Mouse (Mus musculus) limb, embryonic 15.5 days (tissue): ENCODE measurements around the gene Lrp6. TPM values are rescaled to one million over a fixed set of nuclear protein-coding genes. Genes with fewer than 3 reads are reported as not detected.

ENCODE experiments used
- ATAC-seq: fragments of 200-750 bp; cut with Nextera tagmentation; 2 replicates; pipeline ENCODE4 v1.8.0; 2017; ENCODE audit warnings: low read depth, moderate TSS enrichment; ENCODE audit not compliant: insufficient number of reproducible peaks, low FRiP score, low TSS enrichment
- H3K27ac ChIP-seq: fragments of 300-500 bp; sonication (generic); 2 replicates; pipeline ENCODE4 v1.5.1; 2015; ENCODE audit warnings: moderate library complexity, mild to moderate bottlenecking, inconsistent platforms
- H3K27me3 ChIP-seq: fragments of 300-500 bp; sonication (generic); 2 replicates; pipeline ENCODE4 v1.6.1; 2015; ENCODE audit warnings: inconsistent platforms
- H3K36me3 ChIP-seq: fragments of 300-500 bp; sonication (generic); 2 replicates; pipeline ENCODE4 v1.6.1; 2015; ENCODE audit warnings: inconsistent platforms
- H3K4me1 ChIP-seq: fragments of 300-500 bp; sonication (generic); 2 replicates; pipeline ENCODE4 v1.6.1; 2015; ENCODE audit warnings: inconsistent platforms
- H3K4me2 ChIP-seq: fragments of 300-500 bp; sonication (generic); 2 replicates; pipeline ENCODE4 v1.6.1; 2015; ENCODE audit warnings: mild to moderate bottlenecking, inconsistent platforms
- H3K4me3 ChIP-seq: fragments of 300-500 bp; sonication (generic); 2 replicates; pipeline ENCODE4 v1.5.1; 2015; ENCODE audit warnings: mild to moderate bottlenecking, inconsistent platforms
- H3K9ac ChIP-seq: fragments of 300-500 bp; sonication (generic); 2 replicates; pipeline ENCODE4 v1.6.1; 2015; ENCODE audit warnings: inconsistent platforms
- H3K9me3 ChIP-seq: fragments of 300-500 bp; sonication (generic); 2 replicates; pipeline ENCODE4 v1.6.1; 2016; ENCODE audit warnings: inconsistent platforms
- WGBS: fragments of 180-500 bp; shearing (Covaris S2); methylation state at CpG from one replicate; pipeline ENCODE4 v1.1.7; 2015; 5-methylcytosine and 5-hydroxymethylcytosine counted together
- polyA plus RNA-seq: library from polyadenylated mRNA; unstranded; fragments of >200 nt; fragmentation: Nextera tagmentation; extraction: Ambion mirVana; gene quantifications from 2 replicates; pipeline ENCODE4 v1.2.1, GENCODE M21; 2015

Lrp6 gene
- polyA plus RNA-seq, 1 experiment from 2014 or later, result 31.1 TPM

DNA sequence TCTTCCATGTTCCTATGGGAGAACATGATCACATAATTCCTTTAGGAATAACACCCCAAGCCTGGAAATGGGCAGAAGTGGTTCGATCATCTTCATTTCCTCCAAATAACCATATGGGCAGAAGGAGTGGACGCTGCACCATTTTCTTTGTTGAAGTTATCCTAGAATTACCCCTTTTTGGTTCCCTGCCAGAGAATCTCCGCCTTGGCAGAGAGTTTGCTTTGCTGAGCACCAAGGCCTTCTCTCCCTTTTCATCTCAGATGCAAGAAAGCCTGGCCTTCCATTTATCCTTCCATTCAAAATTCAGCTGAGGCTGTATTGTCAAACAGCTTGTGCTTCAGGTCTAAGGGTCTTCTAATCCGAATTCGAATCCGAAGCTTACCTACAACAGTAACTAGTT is 144.8 kb downstream of the Lrp6 start:
- H3K27me3 ChIP-seq, result no peaks in the 10 kb centered on the region
- H3K27ac ChIP-seq, result no peak overlapping the region
- 85% methylated on average over 6 of the region's 6 CpGs for WGBS
- ATAC-seq, result no peak
- no peak overlapping the region for H3K4me3 ChIP-seq
- no peak overlapping the region for H3K9ac ChIP-seq
- peaks cover 11% of the 10 kb centered on the region for H3K4me1 ChIP-seq
- no peak overlapping the region for H3K4me2 ChIP-seq
- H3K36me3 ChIP-seq, result no peaks in the 10 kb centered on the region
- H3K9me3 ChIP-seq, result no peaks in the 10 kb centered on the region

DNA sequence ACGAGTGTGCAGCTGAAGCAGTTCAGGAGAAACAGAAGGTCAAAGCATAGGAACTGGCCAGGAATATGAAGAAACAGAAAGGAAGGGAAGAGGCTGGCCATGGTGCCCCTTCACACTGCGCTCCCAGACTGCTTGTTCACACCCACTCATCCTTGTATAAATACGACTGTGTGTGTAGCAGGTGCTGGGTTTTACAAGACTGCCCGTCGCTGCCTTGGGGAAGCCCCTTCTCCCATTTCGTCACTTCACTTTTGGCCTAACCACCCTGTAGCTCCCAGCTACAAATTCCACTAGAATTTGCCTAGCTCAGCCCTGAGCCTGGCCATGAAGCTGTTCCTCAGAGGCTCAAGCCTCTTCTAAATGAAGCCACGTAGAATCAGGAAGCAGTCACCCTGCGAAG is 146.4 kb downstream of the Lrp6 start:
- Histone ChIP-seq H3K4me1 (peaks cover 10% of the 10 kb centered on the region), H3K9ac (no peak overlapping the region), H3K27ac (no peak overlapping the region), H3K4me3 (no peak overlapping the region), H3K27me3 (no peaks in the 10 kb centered on the region), H3K36me3 (no peaks in the 10 kb centered on the region), H3K9me3 (no peaks in the 10 kb centered on the region), H3K4me2 (no peak overlapping the region)
- 53% methylated on average over 8 of the region's 8 CpGs for WGBS
- ATAC-seq, result no peak

DNA sequence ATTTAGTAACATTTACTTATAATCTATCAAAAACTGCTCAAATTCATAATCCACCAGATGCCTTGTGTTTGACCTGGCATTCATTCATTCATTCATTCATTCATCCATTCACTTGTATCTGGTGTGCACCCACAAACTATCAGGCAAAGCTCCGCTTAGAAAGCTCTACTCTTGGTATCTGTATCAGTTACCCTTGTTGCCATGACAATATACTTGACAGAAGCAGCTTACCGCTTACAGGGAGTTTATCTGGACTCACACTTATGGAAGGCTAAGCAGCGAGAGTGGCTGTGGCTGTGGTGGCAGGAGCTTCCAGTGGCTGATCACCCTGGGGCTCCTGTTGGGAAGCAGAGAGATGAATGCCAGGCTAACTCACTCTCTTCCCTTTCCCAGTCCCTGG is 148.9 kb downstream of the Lrp6 start:
- H3K9ac ChIP-seq, result no peak overlapping the region
- peaks cover 6% of the 10 kb centered on the region; the same call in 1 of the 2 replicates for H3K4me1 ChIP-seq
- H3K27me3 ChIP-seq, result no peaks in the 10 kb centered on the region
- ATAC-seq, result no peak
- no peak overlapping the region for H3K4me2 ChIP-seq
- H3K27ac ChIP-seq, result no peak overlapping the region
- H3K4me3 ChIP-seq, result no peak overlapping the region
- H3K9me3 ChIP-seq, result no peaks in the 10 kb centered on the region
- WGBS, result 75% methylated on average over 3 of the region's 3 CpGs
- no peaks in the 10 kb centered on the region for H3K36me3 ChIP-seq

DNA sequence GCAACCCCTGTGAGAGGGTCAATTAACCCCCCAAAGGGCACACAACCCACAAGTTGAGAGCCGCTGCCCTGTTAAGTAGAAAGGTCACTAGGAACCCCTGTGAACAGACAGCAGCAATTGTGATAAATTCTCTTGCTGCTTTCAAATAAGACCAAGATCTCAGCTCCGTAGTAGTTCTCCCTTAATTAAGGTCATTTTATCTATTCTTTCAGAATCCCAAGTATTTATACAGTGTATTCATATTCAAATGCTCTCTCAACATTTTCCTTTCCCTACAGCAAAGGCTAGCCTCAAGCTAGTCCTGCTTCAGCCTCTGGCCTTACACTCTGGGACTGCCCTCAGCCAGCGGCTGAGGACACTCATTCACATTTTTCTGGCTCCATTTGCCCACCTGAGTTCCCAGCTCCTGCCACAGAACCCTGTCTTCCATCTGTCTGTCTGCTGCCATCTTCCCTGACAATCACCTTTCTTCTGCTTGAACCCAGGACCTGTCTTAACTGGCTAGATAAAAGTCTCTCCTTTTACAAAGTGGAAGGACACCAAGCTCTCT is 150.1 kb downstream of the Lrp6 start:
- no peaks in the 10 kb centered on the region for H3K9me3 ChIP-seq
- H3K36me3 ChIP-seq, result no peaks in the 10 kb centered on the region
- H3K9ac ChIP-seq, result no peak overlapping the region
- no peak overlapping the region for H3K4me2 ChIP-seq
- no peak overlapping the region for H3K27ac ChIP-seq
- ATAC-seq, result no peak
- 68% methylated on average over 3 of the region's 3 CpGs for WGBS
- H3K27me3 ChIP-seq, result no peaks in the 10 kb centered on the region
- H3K4me1 ChIP-seq, result peaks cover 6% of the 10 kb centered on the region; the same call in 1 of the 2 replicates
- no peak overlapping the region for H3K4me3 ChIP-seq

DNA sequence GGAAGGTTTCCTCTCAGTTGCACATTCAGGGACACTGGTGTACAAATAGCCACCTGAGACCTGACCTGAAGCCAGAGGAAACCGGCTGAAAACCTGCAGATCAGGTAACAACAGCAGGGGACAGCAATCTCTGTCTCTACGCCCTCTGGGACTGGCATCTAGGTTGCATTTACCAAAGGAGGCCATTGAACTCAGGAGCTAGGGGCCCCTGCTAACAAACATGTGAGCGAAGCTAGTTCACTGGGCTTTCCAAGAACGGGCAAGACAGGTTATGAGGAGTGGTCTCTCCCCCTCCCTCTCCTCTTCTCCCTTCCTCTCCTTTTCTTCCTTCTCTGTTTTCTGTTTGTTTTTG is 152.3 kb downstream of the Lrp6 start:
- ATAC-seq, result no peak
- no peaks in the 10 kb centered on the region for H3K27me3 ChIP-seq
- H3K36me3 ChIP-seq, result no peaks in the 10 kb centered on the region
- H3K27ac ChIP-seq, result no peak overlapping the region
- H3K9ac ChIP-seq, result no peak overlapping the region
- H3K4me3 ChIP-seq, result no peak overlapping the region
- no peaks in the 10 kb centered on the region for H3K9me3 ChIP-seq
- 55% methylated on average over 4 of the region's 4 CpGs for WGBS
- no peaks in the 10 kb centered on the region for H3K4me1 ChIP-seq
- no peak overlapping the region for H3K4me2 ChIP-seq

DNA sequence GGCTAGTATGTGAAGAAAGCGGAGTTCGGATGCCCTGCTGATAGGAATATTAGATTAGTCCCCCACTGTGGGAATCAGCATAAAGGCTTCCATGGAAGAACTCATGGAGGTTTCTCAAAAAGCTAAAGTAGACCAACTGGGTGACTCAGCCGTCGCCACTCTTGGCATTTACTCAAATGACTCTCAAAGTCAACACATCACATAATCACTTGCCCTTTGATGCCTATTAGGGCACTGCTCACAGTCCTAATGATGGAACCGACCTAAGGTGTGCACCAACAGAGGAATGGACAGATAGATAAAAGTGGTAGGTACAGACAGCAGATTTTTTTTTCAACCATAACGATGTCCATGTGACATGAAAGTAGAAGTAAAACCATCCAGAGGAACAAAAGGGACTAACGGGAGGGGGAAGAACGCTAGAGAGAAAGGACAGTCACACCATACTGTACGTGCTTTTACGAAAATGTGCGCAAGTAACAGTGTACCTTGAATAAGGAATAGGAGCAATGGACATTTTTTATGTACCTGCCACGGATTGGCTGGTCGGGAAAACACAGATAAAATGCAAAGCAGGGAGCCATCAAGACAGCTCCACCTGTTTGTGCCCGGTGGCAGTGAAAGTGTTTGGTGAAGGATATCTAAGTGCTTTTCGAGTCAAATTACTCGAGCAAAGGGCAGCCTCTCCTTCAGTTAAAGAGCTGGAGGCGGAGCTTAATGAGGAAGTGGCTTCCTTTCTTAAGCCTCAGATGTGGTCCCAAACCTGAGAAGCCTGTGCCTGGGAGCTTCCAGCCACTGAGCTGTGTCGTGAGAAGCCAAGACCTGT is 152.8 kb downstream of the Lrp6 start:
- H3K4me1 ChIP-seq, result no peaks in the 10 kb centered on the region
- no peak overlapping the region for H3K27ac ChIP-seq
- H3K4me2 ChIP-seq, result no peak overlapping the region
- H3K9me3 ChIP-seq, result no peaks in the 10 kb centered on the region
- 54% methylated on average over 18 of the region's 18 CpGs for WGBS
- no peaks in the 10 kb centered on the region for H3K36me3 ChIP-seq
- H3K27me3 ChIP-seq, result no peaks in the 10 kb centered on the region
- no peak overlapping the region for H3K9ac ChIP-seq
- ATAC-seq, result no peak
- no peak overlapping the region for H3K4me3 ChIP-seq

DNA sequence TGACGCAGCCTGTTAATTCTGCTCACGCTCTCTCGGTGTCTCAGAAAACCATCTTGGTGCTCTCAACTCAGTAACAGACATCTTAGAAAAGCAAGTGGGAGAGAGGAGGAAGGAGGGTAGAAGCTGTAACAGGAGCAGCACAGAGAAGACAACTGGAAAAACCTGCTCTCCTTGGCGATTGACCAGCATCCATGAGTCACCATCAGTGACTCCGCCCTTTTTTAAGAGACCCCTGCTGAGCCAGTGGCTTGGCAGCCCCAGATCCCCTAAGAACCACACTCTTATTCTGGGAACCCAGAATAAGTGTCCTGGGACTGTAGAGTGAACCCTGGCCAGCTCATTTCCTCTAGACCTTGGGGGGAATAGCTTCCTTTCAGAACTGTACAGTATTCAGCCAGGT is 159.5 kb downstream of the Lrp6 start:
- ATAC-seq, result 0 out of 2 replicates have a peak, but pooled peaks have one; percentile 55
- Histone ChIP-seq H3K36me3 (no peaks in the 10 kb centered on the region), H3K4me1 (peaks cover 7% of the 10 kb centered on the region), H3K27ac (peak overlapping the region; percentile 51), H3K27me3 (no peaks in the 10 kb centered on the region), H3K9me3 (no peaks in the 10 kb centered on the region), H3K4me3 (no peak overlapping the region), H3K9ac (no peak overlapping the region), H3K4me2 (no peak overlapping the region)
- 44% methylated on average over 5 of the region's 5 CpGs for WGBS

DNA sequence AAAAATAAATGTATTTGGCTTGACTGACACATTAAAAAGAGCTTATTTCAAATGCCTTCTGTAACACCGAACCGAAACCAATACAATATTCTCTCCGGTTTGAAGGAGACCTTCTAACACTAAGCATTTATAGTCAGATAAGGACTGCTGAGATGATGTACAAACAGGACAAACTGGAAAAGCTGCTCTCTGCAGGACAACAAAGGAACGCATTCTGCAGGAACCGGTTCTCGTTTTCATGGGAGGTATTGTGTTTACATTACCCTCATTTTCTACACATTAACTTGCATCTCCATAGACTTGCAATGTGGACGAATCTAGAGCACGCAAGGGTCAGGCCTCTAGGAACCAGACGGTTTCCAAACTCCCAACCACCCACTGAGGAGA is 163.1 kb downstream of the Lrp6 start:
- ATAC-seq, result no peak
- H3K27ac ChIP-seq, result no peak overlapping the region
- H3K27me3 ChIP-seq, result no peaks in the 10 kb centered on the region

DNA sequence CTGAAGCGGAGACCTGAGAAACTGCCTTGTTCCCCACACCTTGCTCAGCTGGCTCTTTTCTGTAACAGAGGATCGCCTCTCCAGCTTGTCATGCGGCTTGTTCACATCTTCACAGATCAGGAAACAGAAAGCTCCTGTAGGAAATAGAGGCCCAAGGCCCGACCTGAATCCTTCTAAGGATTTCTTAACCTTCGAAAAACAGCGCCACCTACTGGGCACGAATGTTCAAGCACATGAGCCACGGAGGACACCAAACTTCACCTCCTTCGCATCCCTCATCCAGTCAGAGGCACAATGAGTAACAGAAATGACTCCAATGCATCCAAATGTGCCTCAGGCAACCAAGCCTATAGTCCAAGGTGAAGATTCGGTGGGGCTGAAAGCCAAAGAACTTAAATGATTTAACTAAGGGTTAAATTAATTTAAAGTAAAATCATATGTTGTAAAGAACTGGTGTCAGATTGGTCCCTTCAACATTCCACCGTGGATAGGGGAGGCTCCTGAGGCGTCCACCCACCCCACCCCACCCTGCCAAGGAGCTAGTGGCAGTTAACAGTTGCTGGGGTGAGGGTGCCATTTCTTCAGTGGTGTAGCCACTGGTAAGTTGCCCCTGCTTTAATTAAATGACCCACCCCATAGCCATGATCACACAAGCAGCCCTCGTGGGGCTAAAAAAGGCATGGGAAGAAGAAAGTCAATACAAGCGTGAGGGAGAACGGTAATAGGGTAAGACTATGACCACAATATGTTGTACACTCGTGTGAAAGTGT is 163.7 kb downstream of the Lrp6 start:
- H3K36me3 ChIP-seq, result no peaks in the 10 kb centered on the region
- H3K27me3 ChIP-seq, result no peaks in the 10 kb centered on the region
- H3K4me1 ChIP-seq, result peaks cover 7% of the 10 kb centered on the region
- no peak overlapping the region for H3K27ac ChIP-seq
- 38% methylated on average over 16 of the region's 16 CpGs for WGBS
- no peak overlapping the region for H3K9ac ChIP-seq
- H3K4me3 ChIP-seq, result no peak overlapping the region
- no peak overlapping the region for H3K4me2 ChIP-seq
- H3K9me3 ChIP-seq, result no peaks in the 10 kb centered on the region
- ATAC-seq, result no peak

More for the DNA sequence above, 163.1 kb downstream of the Lrp6 start:
- Histone ChIP-seq H3K4me2 (no peak overlapping the region), H3K4me1 (peaks cover 7% of the 10 kb centered on the region), H3K36me3 (no peaks in the 10 kb centered on the region), H3K9me3 (no peaks in the 10 kb centered on the region), H3K4me3 (no peak overlapping the region), H3K9ac (no peak overlapping the region)
- 81% methylated on average over 9 of the region's 9 CpGs for WGBS

Other genes with a start within 250 kb of the Lrp6 start
- 0.96 and 1.3 TPM in 2 replicates for gene Bcl2l14, start 170.6 kb downstream of the Lrp6 start, polyA plus RNA-seq
- 3.2 and 3.3 TPM in 2 replicates for gene Mansc1, start 65.5 kb upstream of the Lrp6 start, polyA plus RNA-seq
- gene Borcs5, start 72.5 kb upstream of the Lrp6 start, polyA plus RNA-seq, result 20.9 and 21.0 TPM in 2 replicates
- 21.5 and 22.6 TPM in 2 replicates for gene Dusp16, start 225.7 kb upstream of the Lrp6 start, polyA plus RNA-seq